ENCODE assay signal across 18 mouse cellular contexts in genomic region chr7:90201877-90202465, GRCm38 (mm10).
DNase-seq lines count a peak whose midpoint lies in the region; TF ChIP-seq lines count a peak whose summit lies in the region.
"Had no signal": no experiment of that assay in that cellular context is flagged by ENCODE, and none has a peak within 500 bp of the region (broad histone marks: within the 10 kb centered on the region; RNA-seq: fewer than 3 reads in every experiment).

No protein-coding gene starts in this region.

- no peak for TF ChIP-seq CTCF in embryonic fibroblast, embryonic 13.5 days (IDR thresholded peaks at IDR 0.05; ENCODE audit: borderline replicate concordance, insufficient read depth, low read length)

- peak; percentile 15 for DNase-seq in retina, adult 2 months (ENCODE audit: low read depth, low spot score)
- DNase-seq in retina, embryonic 14.5 days (ENCODE audit: low spot score): no peak
- peak; percentile 30 for DNase-seq in NIH3T3 (ENCODE audit: low read depth)
- no peak for DNase-seq in liver
- DNase-seq in embryo, embryonic 11 days: no peak
- DNase-seq: adrenal gland, adult 8-10 months; adrenal gland, postnatal 36 days; B cell, adult 2 months; cerebellum, adult 11-12 months; cerebellum, adult 9-10 months; cerebellum, postnatal 25 days; gastrocnemius, postnatal 10 days; heart, adult 18-20 months; heart, postnatal 10 days; heart, postnatal 4 days had no signal

- peaks cover 12% of the 10 kb centered on the region for H3K4me1 ChIP-seq in embryonic fibroblast, embryonic 13.5 days (ENCODE audit: control insufficient read depth, insufficient read depth, low read length)
- H3K4me1 ChIP-seq: heart, embryonic 10.5 days; hindbrain, embryonic 12.5 days had no signal

- H3K4me3 ChIP-seq in embryonic fibroblast, embryonic 13.5 days (ENCODE audit: insufficient read depth, low read length): no peak overlapping the region
- H3K4me3 ChIP-seq: heart, embryonic 10.5 days; hindbrain, embryonic 12.5 days had no signal

- H3K27ac ChIP-seq in embryonic fibroblast, embryonic 13.5 days (ENCODE audit: insufficient read depth, low read length): peak overlapping the region; percentile 16; the same call in 1 of the 2 replicates
- H3K27ac ChIP-seq: heart, embryonic 10.5 days; hindbrain, embryonic 12.5 days had no signal

- no peak for TF ChIP-seq POLR2A in embryonic fibroblast, embryonic 13.5 days (IDR thresholded peaks at IDR 0.05; ENCODE audit: low read depth, low read length)

Comparison
In these comparisons a context has a peak if more than half of its experiments do, and no peak if none do; other contexts are left out.
1. DNase-seq: peak in retina, adult 2 months (single experiment) and NIH3T3 (single experiment); none in retina, embryonic 14.5 days (single experiment), liver (single experiment) and embryo, embryonic 11 days (single experiment).